Mouse (Mus musculus): ENCODE measurements around the gene Ldhd.

Gene Ldhd

GRCm38 (mm10) chr8:111627923-111628322, 2.3 kb downstream of the Ldhd start:
- no peak for DNase-seq (ENCODE audit: low spot score)

GRCm38 (mm10) chr8:111626933-111627332, 3.2 kb downstream of the Ldhd start:
- DNase-seq (ENCODE audit: low spot score), result no peak

- no peak for DNase-seq (ENCODE audit: low spot score)
These were observed 3.7 kb downstream of the Ldhd start for GRCm38 (mm10) chr8:111626528-111626820.

DNA sequence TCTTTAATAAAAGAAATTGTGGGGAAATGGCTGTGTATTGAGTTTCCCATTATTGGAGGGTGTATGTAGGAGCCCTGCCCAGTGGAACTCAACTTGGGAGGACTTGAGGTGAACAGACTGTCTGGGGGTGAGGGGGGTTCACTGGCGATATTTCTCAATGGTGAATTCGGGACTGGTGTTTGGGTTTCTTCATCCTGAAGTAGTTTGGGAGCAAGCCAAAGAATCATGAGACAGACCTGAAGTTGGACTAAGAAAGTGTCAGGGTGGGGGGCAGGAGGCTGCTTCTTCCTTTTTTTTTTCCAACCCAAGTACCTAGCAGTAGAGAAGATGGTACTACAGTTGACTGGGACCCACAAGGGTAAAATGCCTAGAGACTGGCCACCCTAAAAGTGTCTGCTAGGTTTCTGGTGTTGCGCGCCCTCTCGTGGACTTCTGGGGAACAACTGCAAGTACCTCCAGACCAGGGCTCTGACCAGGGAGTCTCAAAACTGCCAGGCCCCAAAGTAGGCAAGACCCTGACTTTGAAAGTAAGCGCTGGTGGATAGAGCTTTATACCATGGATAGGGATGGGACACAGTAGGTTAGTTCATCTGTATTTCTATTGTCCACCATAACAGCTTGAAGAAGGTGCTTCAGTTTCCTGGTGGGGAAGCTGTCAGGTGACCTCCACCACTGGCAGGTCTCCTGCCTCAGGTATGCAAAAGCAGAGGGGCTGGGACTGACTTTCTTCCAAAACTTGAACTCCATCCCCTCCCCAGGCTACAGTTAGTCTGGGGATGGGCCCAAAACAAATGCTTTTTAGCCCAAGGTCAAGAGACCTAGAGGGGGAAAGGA, 4.3 kb downstream of the Ldhd start:
- DNase-seq (ENCODE audit: low spot score), result no peak

DNA sequence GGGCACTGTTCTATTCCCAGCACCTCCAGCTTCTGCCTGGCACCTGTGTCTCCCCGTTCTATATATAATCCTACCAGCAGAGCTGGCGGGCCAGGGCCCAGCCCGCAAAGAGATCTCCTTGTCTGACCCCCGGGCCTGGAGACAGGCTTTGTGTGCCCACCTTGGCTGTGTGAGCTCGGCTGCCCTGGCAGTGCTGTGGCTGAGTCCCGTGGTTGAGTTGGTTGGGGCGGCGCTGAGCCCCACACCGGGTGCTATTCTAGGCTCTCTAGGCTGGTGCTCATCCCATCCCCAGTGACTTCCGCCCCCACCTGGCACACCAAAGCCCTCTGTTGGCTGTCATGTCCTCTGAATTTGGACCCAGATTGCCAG, 5.3 kb downstream of the Ldhd start:
- no peak for DNase-seq (ENCODE audit: low spot score)

DNA sequence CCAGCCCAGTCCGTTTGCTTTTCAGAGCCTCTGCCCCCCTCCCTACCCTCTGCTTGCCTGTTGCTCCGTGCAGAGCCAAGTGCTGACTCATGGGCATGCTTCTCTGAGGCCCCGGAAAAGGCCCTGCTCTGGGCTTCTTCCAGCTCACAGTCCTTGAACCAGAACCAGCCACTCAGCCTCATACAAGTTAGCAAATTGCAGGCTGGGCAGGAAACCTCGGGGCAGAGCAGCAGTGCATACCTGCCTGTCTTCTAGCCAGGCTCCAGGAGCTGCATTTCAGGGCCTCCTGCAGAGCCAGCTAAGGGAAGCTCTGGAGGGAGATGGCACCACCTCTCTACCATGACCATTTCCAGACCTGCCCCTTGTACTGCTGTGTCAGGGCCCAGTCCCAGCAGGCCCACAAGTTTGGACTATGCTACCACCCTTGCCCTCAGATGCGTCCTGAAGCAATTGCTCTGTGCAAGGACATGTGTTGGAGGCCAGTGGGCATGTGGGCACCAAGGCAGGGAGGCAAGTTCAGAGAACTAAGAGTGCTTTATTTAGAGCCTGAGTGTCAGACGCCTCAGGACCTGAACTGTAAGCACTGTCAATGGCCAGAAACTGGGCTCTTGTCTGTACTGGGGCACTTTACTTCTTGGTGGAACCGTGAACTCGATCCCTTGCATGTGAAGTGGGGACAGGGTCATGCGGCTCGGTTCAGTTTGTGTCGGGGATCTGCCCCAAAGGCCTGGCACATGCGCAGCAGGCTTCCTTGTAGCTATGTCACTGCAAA, 5.9 kb downstream of the Ldhd start:
- no peak for DNase-seq (ENCODE audit: low spot score)

DNA sequence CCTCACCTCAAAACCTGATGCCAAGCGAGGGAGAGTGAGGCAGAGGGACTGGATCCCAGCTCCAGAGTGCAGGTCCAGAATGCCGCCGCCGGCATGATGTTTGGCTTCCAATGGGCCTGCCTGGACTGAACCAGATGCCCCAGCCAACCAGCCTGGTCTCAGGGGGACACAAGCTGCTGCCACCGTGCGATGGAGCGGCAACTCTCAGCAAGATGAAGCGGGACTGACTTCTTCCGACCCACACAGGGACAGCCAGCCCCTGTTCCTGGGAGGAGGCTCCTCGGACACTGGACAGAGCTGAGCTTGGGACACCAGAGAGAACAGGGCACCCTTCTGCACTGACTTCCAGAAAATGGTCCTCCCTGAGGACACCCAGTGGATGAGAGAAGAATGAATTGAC, 7.6 kb downstream of the Ldhd start:
- no peak for DNase-seq (ENCODE audit: low spot score)

- no peak for DNase-seq (ENCODE audit: low spot score)
These were observed 8.1 kb downstream of the Ldhd start for GRCm38 (mm10) chr8:111622104-111622503.

DNA sequence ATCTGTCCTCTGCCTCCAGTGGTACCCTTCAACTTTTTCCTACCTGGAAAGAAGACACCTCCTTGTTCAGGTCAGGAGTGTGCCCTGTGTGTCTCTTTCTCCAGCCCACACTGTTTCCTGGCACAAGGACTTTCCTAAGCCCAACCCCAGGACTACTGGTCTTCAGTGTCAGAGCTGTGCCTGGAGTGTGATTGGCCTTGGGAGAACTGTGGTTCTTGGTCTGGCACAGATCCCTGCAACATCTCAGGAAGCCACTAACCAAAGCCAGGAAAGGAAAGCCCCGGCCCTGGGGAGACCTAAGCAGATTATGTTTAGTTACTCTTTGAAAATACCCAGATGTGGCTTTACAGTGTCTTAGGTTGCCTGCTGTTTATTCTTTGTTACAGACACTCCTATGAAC, 10.2 kb downstream of the Ldhd start:
- DNase-seq (ENCODE audit: low spot score), result no peak

DNA sequence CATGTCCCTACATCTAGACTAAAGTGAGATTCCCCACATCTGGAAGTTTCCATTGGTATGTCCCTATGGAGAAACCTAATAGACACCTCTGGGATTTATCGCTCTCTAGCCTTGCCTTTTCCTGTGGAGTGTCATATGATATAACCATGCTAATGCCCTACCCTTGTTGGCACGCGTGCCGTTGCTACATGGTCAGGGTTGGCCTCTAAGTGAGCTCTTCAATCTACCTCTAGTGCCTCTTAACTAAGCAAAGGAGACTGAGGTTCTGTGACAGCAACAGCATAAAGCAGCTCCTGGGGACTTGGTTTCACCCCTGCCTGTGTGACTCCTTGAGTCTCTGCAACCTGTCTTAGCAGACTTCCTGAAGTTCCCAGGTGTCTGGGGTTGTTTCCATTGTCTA, 11.9 kb downstream of the Ldhd start:
- DNase-seq (ENCODE audit: low spot score), result no peak

- DNase-seq (ENCODE audit: low spot score), result no peak
These were observed 12.4 kb downstream of the Ldhd start for GRCm38 (mm10) chr8:111617812-111618211.

DNA sequence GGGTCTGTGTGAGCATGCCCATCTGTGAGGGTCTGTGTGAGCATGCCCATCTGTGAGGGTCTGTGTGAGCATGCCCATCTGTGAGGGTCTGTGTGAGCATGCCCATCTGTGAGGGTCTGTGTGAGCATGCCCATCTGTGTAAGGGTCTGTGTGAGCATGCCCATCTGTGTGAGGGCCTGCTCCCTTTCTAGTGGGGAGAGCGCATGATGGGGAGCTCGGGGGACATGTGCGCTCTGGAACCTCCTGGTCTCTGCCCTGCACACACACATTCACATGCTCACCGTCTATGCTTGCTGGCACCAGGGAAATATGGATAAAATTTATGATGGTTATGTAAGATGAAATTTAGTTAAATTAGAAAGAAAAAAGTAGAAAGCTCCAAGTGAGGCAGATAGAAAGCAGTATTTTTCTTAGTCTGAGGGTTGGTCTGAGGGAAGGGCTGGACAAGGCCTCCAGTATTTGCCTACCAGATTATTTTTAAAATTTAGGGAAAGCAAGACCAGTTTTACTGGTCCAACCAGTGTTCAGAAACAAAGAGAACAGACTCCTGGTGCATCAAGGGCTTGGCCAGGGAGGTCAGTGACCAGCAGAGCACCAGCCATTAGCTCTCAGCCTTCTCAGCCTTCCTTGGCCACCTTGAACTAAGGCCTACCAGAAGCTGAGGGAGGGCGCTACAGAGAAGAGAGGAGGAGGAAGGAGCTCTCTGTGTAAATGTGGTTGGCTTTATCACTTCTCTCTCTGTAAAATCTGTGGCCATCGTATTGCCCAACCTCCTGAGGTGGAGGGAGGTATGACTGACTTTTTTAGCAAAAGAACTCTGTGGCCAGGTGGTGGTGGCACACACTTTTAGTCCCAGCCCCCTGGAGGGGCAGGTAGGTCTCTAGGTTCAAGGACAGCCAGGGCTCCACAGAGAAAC, 15.1 kb downstream of the Ldhd start:
- DNase-seq (ENCODE audit: low spot score), result no peak

GRCm38 (mm10) chr8:111613181-111613580, 17.0 kb downstream of the Ldhd start:
- DNase-seq (ENCODE audit: low spot score), result no peak

DNA sequence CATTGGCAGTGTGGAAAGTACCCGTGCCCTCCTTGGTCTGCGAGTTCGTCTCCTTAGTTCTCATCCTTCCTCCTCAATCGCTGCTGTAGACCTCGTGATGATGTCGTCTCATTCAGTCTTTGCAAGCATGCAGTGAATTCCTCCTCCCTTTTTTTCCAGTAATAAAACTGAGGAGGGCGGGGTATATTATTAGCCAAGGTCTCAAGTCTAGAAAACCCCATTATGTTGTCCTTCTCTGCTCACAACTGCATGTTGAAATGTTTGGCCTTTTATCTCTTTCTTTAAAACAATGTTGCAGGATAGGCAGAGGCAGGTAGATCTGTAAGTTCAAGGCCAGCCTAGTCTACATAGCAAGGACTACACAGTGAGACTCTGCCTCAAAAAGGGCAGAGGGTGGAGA, 22.8 kb downstream of the Ldhd start:
- DNase-seq (ENCODE audit: low spot score), result no peak

- DNase-seq (ENCODE audit: low spot score), result no peak
These were observed 23.2 kb downstream of the Ldhd start for GRCm38 (mm10) chr8:111606961-111607360.

DNA sequence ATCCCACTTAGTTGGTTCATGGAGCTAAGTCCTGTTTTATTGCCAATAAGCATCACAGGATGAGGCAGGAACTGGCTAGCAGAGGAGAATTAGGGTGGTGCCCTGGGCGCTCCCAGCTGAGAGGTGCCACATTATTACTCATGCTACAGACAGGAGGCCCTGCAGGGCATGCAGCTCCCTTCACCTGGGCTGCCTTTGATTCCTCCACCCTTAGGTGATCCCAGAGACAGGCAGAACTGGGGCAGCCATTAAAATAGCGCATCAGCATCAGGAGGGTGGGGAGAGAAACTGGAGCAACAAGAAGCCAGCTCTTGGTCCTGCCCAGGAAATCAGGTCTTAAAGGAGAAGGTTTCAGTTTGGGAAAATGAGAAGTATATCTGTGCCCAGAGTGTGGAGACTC, 25.2 kb downstream of the Ldhd start:
- DNase-seq (ENCODE audit: low spot score), result no peak

DNA sequence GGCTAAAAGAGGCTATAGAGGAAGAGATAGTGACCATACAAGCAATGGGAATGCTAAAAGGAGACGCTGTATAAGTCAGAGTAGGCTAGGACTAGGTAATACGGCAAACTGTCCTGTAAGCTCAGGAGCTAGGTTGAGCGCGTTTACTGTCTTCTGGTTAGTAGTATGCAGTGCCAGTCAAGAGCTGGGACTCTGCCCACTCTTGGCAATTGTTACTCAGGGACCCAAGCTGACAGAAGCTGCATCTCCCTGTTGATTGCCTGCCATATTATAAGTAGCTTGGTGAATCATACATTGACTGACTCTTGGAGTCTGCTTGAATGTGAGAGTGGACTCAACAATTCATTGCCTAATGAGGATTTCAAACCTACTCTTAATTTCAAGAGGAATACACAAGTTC, 28.1 kb downstream of the Ldhd start:
- DNase-seq (ENCODE audit: low spot score), result no peak

- DNase-seq (ENCODE audit: low spot score), result no peak
These were observed 30.3 kb downstream of the Ldhd start for GRCm38 (mm10) chr8:111599707-111600444.

DNA sequence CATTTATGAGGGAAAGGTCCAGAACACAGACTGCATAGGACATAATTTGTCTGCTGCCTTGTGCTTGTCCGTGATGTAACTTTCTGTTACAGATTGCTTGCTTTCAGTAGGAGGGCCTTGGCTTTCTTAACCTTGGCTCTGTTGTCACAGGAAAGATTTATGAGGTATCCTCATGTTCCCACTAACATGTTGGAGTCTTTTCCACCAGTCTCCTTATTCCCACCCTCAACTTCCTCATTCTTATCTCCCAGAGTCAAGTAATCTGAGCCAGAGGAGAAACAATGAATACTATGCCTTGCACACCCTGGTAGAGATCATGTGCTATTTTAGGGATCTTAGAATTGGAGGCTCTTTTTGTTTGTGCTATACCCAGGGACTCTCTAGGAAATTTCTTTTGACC, 32.9 kb downstream of the Ldhd start:
- DNase-seq (ENCODE audit: low spot score), result no peak

DNA sequence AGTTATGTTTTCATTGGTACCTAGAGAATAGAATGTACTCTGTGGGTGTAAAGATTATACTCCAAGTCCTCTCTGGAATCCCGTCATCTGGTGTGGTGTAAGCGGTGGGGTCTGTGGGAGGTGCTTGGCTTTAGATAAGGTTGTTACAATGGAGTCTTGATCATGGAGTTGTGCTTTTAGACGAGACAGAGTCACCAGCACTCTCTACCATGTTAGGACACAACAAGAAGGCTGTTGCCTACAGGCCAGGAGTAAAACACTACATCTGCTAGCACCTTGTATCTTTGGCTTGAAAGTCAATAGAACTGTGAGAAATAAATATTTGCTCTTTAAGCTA, 33.7 kb downstream of the Ldhd start:
- DNase-seq (ENCODE audit: low spot score), result no peak

DNA sequence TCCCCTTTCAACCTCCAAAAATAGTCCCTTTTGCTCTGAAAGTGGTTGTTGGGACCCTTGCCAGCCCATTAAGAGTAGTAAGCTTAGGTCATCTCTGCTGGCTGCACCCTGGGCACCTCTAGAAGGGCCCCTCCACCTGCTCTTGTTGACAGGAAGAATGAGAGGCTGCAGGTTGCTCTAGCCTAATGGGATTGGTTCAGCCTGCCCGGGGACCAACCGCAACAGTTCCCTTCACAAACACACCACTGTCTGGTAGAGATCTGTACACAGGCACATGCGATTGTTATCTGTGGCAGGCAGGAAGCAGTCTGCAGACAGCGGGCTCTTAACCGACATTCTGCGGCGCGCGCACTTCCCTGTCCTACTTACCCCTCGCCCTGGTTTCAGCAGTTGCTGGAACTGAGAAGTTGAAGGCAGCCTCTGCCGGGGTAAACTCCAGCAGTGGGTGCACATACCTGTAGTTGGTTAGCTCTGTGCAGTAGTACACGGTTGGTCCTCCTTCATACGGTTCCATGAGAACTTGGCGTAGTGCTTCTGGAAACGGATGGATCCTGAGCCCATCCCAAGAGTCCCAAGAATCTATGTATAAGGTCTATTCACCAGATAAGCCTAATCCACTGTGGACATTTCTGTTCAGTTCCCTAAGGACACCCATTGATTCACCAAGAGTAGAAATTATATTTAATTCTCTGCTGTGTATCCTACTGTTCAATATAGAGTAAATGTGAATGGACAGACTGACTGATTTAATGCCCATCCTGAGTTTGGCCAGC, 34.3 kb downstream of the Ldhd start:
- DNase-seq (ENCODE audit: low spot score), result no peak

Data from left cerebral cortex, adult 11 months (tissue).